Mouse (Mus musculus): ENCODE measurements at regions not wholly inside any gene's neighbourhood (a gene's known extent, or its start where the extent isn't known, plus 50 kb on each side); places are given as distances from the start of the nearest gene placed in this dataset.
A peak's percentile ranks its signal among the peaks of the same experiment; 100 is the strongest.

GRCm38 (mm10) chr2:78972288-78973117, 104.6 kb downstream of the Ube2e3 start:
- no peak for DNase-seq (ENCODE audit: low read depth, low spot score)

GRCm38 (mm10) chr2:78973811-78974210, 105.9 kb downstream of the Ube2e3 start:
- DNase-seq (ENCODE audit: low read depth, low spot score), result no peak

GRCm38 (mm10) chr2:78974683-78975392, 106.9 kb downstream of the Ube2e3 start:
- no peak for DNase-seq (ENCODE audit: low read depth, low spot score)

- DNase-seq (ENCODE audit: low read depth, low spot score), result no peak
These were observed 107.5 kb downstream of the Ube2e3 start for GRCm38 (mm10) chr2:78975393-78975774.

- no peak for DNase-seq (ENCODE audit: low read depth, low spot score)
These were observed 108.2 kb downstream of the Ube2e3 start for GRCm38 (mm10) chr2:78976084-78976483.

- DNase-seq (ENCODE audit: low read depth, low spot score), result no peak
These were observed 109.9 kb downstream of the Ube2e3 start for GRCm38 (mm10) chr2:78977632-78978397.

GRCm38 (mm10) chr2:78980019-78980418, 112.1 kb downstream of the Ube2e3 start:
- no peak for DNase-seq (ENCODE audit: low read depth, low spot score)

- no peak for DNase-seq (ENCODE audit: low read depth, low spot score)
These were observed 112.8 kb downstream of the Ube2e3 start for GRCm38 (mm10) chr2:78980661-78981229.

GRCm38 (mm10) chr2:78983347-78983746, 115.4 kb downstream of the Ube2e3 start:
- no peak for DNase-seq (ENCODE audit: low read depth, low spot score)

- no peak for DNase-seq (ENCODE audit: low read depth, low spot score)
These were observed 116.1 kb downstream of the Ube2e3 start for GRCm38 (mm10) chr2:78983944-78984498.

- DNase-seq (ENCODE audit: low read depth, low spot score), result peak; percentile 40
These were observed 119.1 kb downstream of the Ube2e3 start for GRCm38 (mm10) chr2:78986984-78987383.

GRCm38 (mm10) chr2:78987388-78987787, 119.5 kb downstream of the Ube2e3 start:
- no peak for DNase-seq (ENCODE audit: low read depth, low spot score)

- no peak for DNase-seq (ENCODE audit: low read depth, low spot score)
These were observed 120.3 kb downstream of the Ube2e3 start for GRCm38 (mm10) chr2:78988224-78988623.

GRCm38 (mm10) chr2:78994800-78995555, 127.1 kb downstream of the Ube2e3 start:
- DNase-seq (ENCODE audit: low read depth, low spot score), result no peak

- no peak for DNase-seq (ENCODE audit: low read depth, low spot score)
These were observed 130.7 kb downstream of the Ube2e3 start for GRCm38 (mm10) chr2:78998637-78999036.

- no peak for DNase-seq (ENCODE audit: low read depth, low spot score)
These were observed 131.5 kb downstream of the Ube2e3 start for GRCm38 (mm10) chr2:78999410-78999809.

- DNase-seq (ENCODE audit: low read depth, low spot score), result no peak
These were observed 136.9 kb downstream of the Ube2e3 start for GRCm38 (mm10) chr2:79004862-79005261.

GRCm38 (mm10) chr2:79008642-79009041, 140.7 kb downstream of the Ube2e3 start:
- DNase-seq (ENCODE audit: low read depth, low spot score), result no peak

- DNase-seq (ENCODE audit: low read depth, low spot score), result no peak
These were observed 141.9 kb downstream of the Ube2e3 start for GRCm38 (mm10) chr2:79009791-79010190.

- DNase-seq (ENCODE audit: low read depth, low spot score), result peak; percentile 30
These were observed 142.3 kb downstream of the Ube2e3 start for GRCm38 (mm10) chr2:79010273-79010672.
